Mouse (Mus musculus) hindbrain, embryonic 16.5 days (tissue): ENCODE results near the gene Zfp212. TPM values are rescaled to one million over a fixed set of nuclear protein-coding genes. Genes with fewer than 3 reads are reported as not detected.

Experiments
- ATAC-seq: fragments of 200-750 bp; cut with Nextera tagmentation; 2 replicates; pipeline ENCODE4 v1.8.0; 2017; ENCODE audit warnings: moderate TSS enrichment, moderate library complexity
- H3K27ac ChIP-seq: fragments of 300-500 bp; sonication (generic); 2 replicates; pipeline ENCODE4 v1.5.1; 2014; ENCODE audit warnings: low read depth, mild to moderate bottlenecking, control low read depth, low read length, moderate library complexity
- H3K27me3 ChIP-seq: fragments of 300-500 bp; sonication (generic); replicated peaks from 2 replicates; pipeline ENCODE4 v1.6.1; 2014; ENCODE audit warnings: low read length; ENCODE audit not compliant: control insufficient read depth, insufficient read depth
- H3K36me3 ChIP-seq: fragments of 300-500 bp; sonication (generic); 2 replicates; pipeline ENCODE4 v1.6.1; 2014; ENCODE audit warnings: mild to moderate bottlenecking, low read length, moderate library complexity, mixed read lengths; ENCODE audit not compliant: control insufficient read depth, insufficient read depth
- H3K4me1 ChIP-seq: fragments of 300-500 bp; sonication (generic); 2 replicates; pipeline ENCODE4 v1.6.1; 2014; ENCODE audit warnings: low read depth, low read length; ENCODE audit not compliant: control insufficient read depth, insufficient read depth
- H3K4me2 ChIP-seq: fragments of 300-500 bp; sonication (generic); 2 replicates; pipeline ENCODE4 v1.6.1; 2014; ENCODE audit warnings: mild to moderate bottlenecking, low read length, control low read depth, moderate library complexity
- H3K4me3 ChIP-seq: fragments of 300-500 bp; sonication (generic); 2 replicates; pipeline ENCODE4 v1.5.1; 2014; ENCODE audit warnings: mild to moderate bottlenecking, low read length, control low read depth, moderate library complexity
- H3K9ac ChIP-seq: fragments of 300-500 bp; sonication (generic); 2 replicates; pipeline ENCODE4 v1.6.1; 2014; ENCODE audit warnings: low read depth, mild to moderate bottlenecking, control low read depth, low read length, moderate library complexity
- H3K9me3 ChIP-seq: fragments of 300-500 bp; sonication (generic); 2 replicates; pipeline ENCODE4 v1.6.1; 2014; ENCODE audit warnings: mild to moderate bottlenecking, low read length, moderate library complexity; ENCODE audit not compliant: control insufficient read depth
- WGBS: fragments of 180-500 bp; shearing (Covaris S2); extraction: QIAGEN DNeasy Blood & Tissue Kit; methylation state at CpG from one replicate; pipeline ENCODE4 v1.1.7; 2014; 5-methylcytosine and 5-hydroxymethylcytosine counted together
- polyA plus RNA-seq: library from polyadenylated mRNA; unstranded; fragments of >200 nt; fragmentation: Nextera tagmentation; extraction: Ambion mirVana; gene quantifications from 2 replicates; pipeline ENCODE4 v1.2.1, GENCODE M21; 2015

The Zfp212 gene
- polyA plus RNA-seq, 1 experiment from 2014 or later: 13.9 TPM

GRCm38 (mm10) chr6:47917051-47917450 is 3.2 kb upstream of the Zfp212 start:
- H3K4me1 ChIP-seq: peaks cover 10% of the 10 kb centered on the region
- no peaks in the 10 kb centered on the region for H3K9me3 ChIP-seq
- no peak overlapping the region for H3K27ac ChIP-seq
- no peak overlapping the region for H3K4me2 ChIP-seq
- H3K27me3 ChIP-seq: no peaks in the 10 kb centered on the region
- no peaks in the 10 kb centered on the region for H3K36me3 ChIP-seq
- H3K4me3 ChIP-seq: no peak overlapping the region
- 87% methylated on average over 5 of the region's 5 CpGs for WGBS
- H3K9ac ChIP-seq: no peak overlapping the region
- ATAC-seq: no peak

- Histone ChIP-seq H3K9ac (no peak overlapping the region), H3K4me2 (no peak overlapping the region), H3K9me3 (no peaks in the 10 kb centered on the region), H3K27ac (no peak overlapping the region), H3K36me3 (no peaks in the 10 kb centered on the region), H3K27me3 (no peaks in the 10 kb centered on the region), H3K4me1 (peaks cover 13% of the 10 kb centered on the region), H3K4me3 (no peak overlapping the region)
- WGBS: 83% methylated on average over 3 of the region's 3 CpGs
- no peak for ATAC-seq
Observed at GRCm38 (mm10) chr6:47918768-47919274, 1.5 kb upstream of the Zfp212 start.

GRCm38 (mm10) chr6:47919646-47920446 is 430 bp upstream of the Zfp212 start:
- Histone ChIP-seq H3K36me3 (no peaks in the 10 kb centered on the region), H3K4me2 (peak overlapping the region; percentile 58), H3K27ac (peak overlapping the region; percentile 93), H3K9ac (peak overlapping the region; percentile 87), H3K4me1 (peaks cover 13% of the 10 kb centered on the region), H3K4me3 (peak overlapping the region; percentile 82), H3K9me3 (no peaks in the 10 kb centered on the region), H3K27me3 (no peaks in the 10 kb centered on the region)
- WGBS: 28% methylated on average over 11 of the region's 11 CpGs
- peak; percentile 56; the same call in 1 of the 2 replicates for ATAC-seq

GRCm38 (mm10) chr6:47942461-47942860 is 22.2 kb downstream of the Zfp212 start:
- 0 out of 2 replicates have a peak, but pooled peaks have one; percentile 34 for ATAC-seq
- H3K27ac ChIP-seq: no peak overlapping the region
- no peaks in the 10 kb centered on the region for H3K27me3 ChIP-seq
- H3K36me3 ChIP-seq: no peaks in the 10 kb centered on the region
- no peak overlapping the region; the same call in 1 of the 2 replicates for H3K9ac ChIP-seq
- H3K4me3 ChIP-seq: peak overlapping the region; percentile 47
- peaks cover 6% of the 10 kb centered on the region for H3K4me1 ChIP-seq
- H3K4me2 ChIP-seq: peak overlapping the region; percentile 82
- WGBS: 54% methylated on average over 12 of the region's 12 CpGs
- no peaks in the 10 kb centered on the region for H3K9me3 ChIP-seq

- Histone ChIP-seq H3K27ac (no peak overlapping the region), H3K27me3 (no peaks in the 10 kb centered on the region), H3K9ac (peak overlapping the region; percentile 69), H3K4me2 (peak overlapping the region; percentile 82), H3K4me1 (peaks cover 6% of the 10 kb centered on the region), H3K36me3 (no peaks in the 10 kb centered on the region), H3K4me3 (peak overlapping the region; percentile 47), H3K9me3 (no peaks in the 10 kb centered on the region)
- WGBS: 6% methylated on average over 64 of the region's 64 CpGs
- peak; percentile 91 for ATAC-seq
Observed at GRCm38 (mm10) chr6:47943021-47943691, 22.9 kb downstream of the Zfp212 start.

- no peak for ATAC-seq
- WGBS: 80% methylated on average over 3 of the region's 3 CpGs
- H3K9ac ChIP-seq: no peak overlapping the region
- no peaks in the 10 kb centered on the region for H3K9me3 ChIP-seq
- H3K27ac ChIP-seq: no peak overlapping the region
- H3K27me3 ChIP-seq: no peaks in the 10 kb centered on the region
- no peak overlapping the region; the same call in 1 of the 2 replicates for H3K4me3 ChIP-seq
- no peaks in the 10 kb centered on the region for H3K36me3 ChIP-seq
- H3K4me1 ChIP-seq: peaks cover 6% of the 10 kb centered on the region
- H3K4me2 ChIP-seq: peak overlapping the region; percentile 82
Observed at GRCm38 (mm10) chr6:47943721-47944120, 23.4 kb downstream of the Zfp212 start.

GRCm38 (mm10) chr6:47947388-47947787 is 27.1 kb downstream of the Zfp212 start:
- Histone ChIP-seq H3K4me3 (no peak overlapping the region), H3K4me1 (peaks cover 6% of the 10 kb centered on the region), H3K36me3 (no peaks in the 10 kb centered on the region), H3K27me3 (no peaks in the 10 kb centered on the region), H3K9me3 (no peaks in the 10 kb centered on the region), H3K27ac (no peak overlapping the region), H3K9ac (no peak overlapping the region), H3K4me2 (no peak overlapping the region)
- WGBS: 90% methylated on average over 4 of the region's 4 CpGs
- ATAC-seq: no peak

GRCm38 (mm10) chr6:47953191-47953726 is 33.0 kb downstream of the Zfp212 start, which contains the start of gene Zfp956:
Gene Zfp956 (plus strand): TSS chr6:47953390.
- peak; percentile 100 for ATAC-seq
- 0% methylated on average over 31 of the region's 31 CpGs for WGBS
- Histone ChIP-seq H3K27ac (peak within 1 kb of the TSS; percentile 79), H3K4me3 (peak within 1 kb of the TSS; percentile 56), H3K4me1 (peaks cover 16% of the 10 kb centered on the region), H3K27me3 (no peaks in the 10 kb centered on the region), H3K4me2 (peak within 1 kb of the TSS; percentile 64), H3K36me3 (peaks cover 13% of the 10 kb centered on the region; the same call in 1 of the 2 replicates), H3K9me3 (no peaks in the 10 kb centered on the region), H3K9ac (peak within 1 kb of the TSS; percentile 86)

- no peak overlapping the region for H3K27ac ChIP-seq
- H3K27me3 ChIP-seq: no peaks in the 10 kb centered on the region
- ATAC-seq: no peak
- 95% methylated on average over 3 of the region's 3 CpGs for WGBS
- peak overlapping the region; percentile 56 for H3K4me3 ChIP-seq
- peaks cover 16% of the 10 kb centered on the region for H3K4me1 ChIP-seq
- peaks cover 14% of the 10 kb centered on the region; the same call in 1 of the 2 replicates for H3K36me3 ChIP-seq
- H3K9me3 ChIP-seq: no peaks in the 10 kb centered on the region
- no peak overlapping the region for H3K9ac ChIP-seq
- peak overlapping the region; percentile 64 for H3K4me2 ChIP-seq
Observed at GRCm38 (mm10) chr6:47954425-47954824, 34.1 kb downstream of the Zfp212 start.
